Mouse (Mus musculus) C2C12 (cell line): ENCODE data around the gene Cd274.

Experiments
- CEBPB ChIP-seq: IDR thresholded peaks from one replicate; pipeline ENCODE4 v1.6.1; 2011; ENCODE audit warnings: low read depth, mild to moderate bottlenecking, control low read depth, moderate library complexity
- CTCF ChIP-seq: IDR thresholded peaks from one replicate; pipeline ENCODE4 v1.5.1; 2011; ENCODE audit not compliant: control insufficient read depth, insufficient read depth, insufficient read length
- MAX ChIP-seq: IDR thresholded peaks from one replicate; pipeline ENCODE4 v1.6.1; 2011; ENCODE audit warnings: mild to moderate bottlenecking, control low read depth

GRCm38 (mm10) chr19:29374947-29375346 lies 7.7 kb downstream of the Cd274 start:
- no peak for TF ChIP-seq CEBPB
- TF ChIP-seq MAX = no peak
- no peak for TF ChIP-seq CTCF
